Mouse (Mus musculus) cerebellum, adult 9-10 months (tissue): ENCODE measurements around the gene Tmem235.

Experiments used
- DNase-seq: peaks from one replicate; pipeline ENCODE4 v3.0.0; 2022

Tmem235 gene

DNA sequence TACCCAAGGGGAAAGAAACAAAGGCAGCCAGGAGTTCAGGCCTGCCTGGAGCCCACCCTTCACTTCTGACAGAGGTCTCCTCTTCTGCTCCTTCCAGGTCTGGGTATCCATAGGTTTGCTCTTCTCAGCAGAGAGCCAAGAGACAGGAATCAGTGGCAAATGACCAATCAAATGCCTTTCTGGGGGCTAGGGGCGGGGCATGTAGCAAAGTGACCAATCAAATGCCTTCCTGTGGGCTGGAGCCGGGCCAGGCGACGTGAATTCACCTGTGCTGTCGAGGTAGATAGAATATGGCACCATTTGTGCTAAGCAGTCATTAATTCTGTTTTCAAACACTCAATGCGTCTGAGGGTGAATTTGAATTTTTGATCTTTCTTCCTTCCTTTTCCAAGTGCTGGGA, 31.6 kb downstream of the Tmem235 start:
- DNase-seq, result no peak

DNA sequence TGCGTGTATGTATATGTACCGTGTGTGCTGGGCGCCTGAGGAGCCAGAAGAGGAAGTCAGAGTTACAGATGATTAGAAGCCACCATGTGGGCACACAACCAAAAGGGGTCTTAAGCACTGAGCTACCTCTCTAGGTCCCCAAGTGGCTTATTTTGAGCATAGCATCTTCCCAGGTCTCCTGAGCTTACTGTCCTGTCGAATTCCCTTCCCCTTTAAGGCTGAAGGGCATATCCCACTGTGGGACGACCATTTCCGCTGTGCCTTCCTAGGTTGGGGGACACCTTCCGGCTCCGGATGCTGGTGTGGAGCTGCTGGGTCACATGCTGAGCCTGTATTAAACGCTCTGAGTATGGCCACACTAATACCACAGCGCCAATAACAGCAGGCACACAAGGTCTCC, 34.1 kb downstream of the Tmem235 start:
- DNase-seq, result no peak

DNA sequence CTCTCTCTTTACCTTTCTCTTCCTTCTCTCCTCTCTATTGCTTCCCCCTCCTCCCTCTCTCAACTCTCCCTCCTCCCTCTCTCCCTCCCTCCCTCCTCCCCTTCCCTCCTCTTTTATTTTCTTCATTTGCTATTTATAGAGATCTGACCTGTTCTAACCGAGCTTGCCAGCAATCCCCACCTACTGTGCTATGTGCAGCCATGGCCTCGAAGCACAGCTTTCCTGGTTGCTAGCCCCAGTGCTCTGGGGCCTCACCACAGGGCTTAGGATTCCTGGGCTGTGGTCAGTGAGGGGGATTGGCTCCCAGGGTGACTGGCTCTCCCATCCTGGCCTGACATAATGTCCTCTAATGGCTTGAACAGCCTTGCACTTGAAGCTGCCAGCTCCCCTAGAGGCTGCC, 36.0 kb downstream of the Tmem235 start:
- DNase-seq, result no peak

DNA sequence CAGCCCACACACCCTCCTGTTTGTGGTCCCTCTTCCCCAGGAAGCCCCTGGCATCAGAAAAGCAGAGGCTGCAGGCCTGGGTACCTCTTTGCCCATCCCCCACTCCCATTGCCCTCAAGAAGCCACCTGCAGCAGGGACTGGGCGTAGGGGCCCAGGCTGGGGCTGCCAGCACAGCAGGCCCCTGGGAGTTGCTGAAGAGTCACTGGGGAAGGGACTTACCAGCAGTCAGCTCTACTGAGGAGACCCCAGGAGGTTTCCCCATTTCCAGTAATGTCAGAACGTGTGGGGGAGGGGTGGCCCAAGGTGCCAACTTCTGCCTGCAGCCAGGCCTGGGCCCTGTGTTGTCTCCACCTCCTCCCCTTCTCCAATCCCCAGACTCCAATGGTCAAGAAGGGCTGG, 41.7 kb downstream of the Tmem235 start:
- no peak for DNase-seq

DNA sequence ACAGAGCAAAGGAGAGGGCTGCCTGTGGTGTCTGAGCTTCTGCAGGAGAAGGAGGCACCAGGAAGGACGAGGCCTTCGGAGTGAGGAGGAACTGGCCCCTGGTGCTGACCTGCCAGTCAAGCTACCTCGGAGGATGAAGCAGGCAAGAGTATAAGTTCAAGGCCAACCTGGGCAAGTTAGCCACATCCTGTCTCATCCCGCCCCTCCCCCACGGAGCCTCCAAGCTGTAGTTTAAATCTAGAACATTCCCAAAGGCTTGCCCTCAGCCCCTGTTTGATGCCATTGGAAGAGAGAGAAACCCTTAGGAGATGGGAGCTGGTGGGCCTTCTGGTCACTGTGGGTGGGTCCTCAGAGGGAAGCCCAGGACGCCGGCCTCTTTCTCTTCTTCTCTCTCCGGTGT, 43.9 kb downstream of the Tmem235 start:
- no peak for DNase-seq

DNA sequence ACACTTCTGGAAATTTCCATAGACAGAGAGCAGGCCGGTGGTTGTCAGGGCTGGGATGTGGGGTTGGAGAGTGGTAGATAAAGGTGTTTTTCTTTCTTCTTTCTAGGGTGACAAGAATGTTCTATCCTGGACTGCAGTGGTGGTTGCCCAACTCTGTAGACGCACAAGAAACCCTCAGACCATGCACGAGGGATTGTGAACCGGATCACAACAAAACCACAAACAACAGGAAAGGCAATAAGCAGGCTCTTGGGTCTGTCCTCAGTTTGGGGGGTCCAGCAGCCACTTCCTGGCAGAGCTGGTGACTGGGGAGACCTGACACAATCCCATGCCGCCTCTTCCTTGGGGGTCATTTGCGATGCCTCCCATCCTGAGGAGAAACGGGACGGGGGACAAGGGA, 48.8 kb downstream of the Tmem235 start:
- no peak for DNase-seq

DNA sequence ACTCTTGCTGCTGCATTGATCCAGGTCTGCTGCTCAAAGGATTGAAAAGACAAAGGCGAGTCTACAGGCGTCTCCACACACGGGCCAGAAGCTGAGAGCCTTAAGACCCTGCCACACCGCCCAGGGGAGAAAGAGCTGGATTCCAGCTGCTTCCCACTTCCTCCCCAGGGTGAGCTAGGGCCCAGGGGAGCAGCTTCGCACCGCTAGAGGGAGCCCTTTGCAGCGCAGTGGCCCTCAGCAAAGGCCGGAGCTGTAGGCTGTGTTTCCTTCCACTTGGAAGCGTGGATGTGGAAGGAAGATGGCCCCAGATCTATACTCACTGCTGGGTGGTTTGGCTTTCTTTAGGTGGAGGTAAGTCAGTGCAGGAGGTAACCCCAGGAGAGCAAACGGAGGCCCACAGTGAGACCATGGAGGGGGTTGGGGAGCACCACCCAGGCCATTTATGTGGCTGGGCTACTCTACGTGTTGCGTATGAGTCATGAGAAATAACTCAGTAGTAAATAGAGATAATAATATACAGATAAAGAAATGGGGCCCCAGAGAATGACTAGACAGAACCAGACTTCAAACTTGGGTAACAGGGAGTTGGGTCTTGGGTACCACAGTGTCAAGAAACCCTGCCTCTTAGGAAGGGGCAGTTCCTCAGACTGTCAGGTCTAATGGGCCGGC, 52.3 kb downstream of the Tmem235 start:
- DNase-seq, result peak; percentile 42

DNA sequence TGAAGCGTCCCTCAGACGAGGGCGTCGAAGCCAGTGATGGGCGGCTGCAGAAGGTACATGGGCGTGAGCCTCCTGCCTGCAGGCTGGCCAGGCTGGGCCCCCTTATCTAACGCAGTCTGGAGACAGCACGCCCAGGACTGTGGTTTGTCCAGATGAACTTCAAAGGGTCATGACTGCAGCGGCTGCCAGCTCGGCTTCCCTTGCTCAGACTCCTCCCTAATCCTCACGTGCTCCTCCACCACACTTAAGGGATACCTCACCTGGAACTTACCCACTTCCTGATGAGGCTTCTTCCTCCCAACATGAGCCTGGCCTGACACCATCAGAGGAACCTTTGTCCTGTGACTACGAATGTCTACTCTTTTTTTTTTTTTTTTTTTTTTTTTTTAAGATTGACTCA, 54.0 kb downstream of the Tmem235 start:
- DNase-seq, result no peak
